Mouse (Mus musculus): ENCODE measurements around the gene Rpa2. TPM values are rescaled to one million over a fixed set of nuclear protein-coding genes. Genes with fewer than 3 reads are reported as not detected.

Rpa2 gene
- polyA plus RNA-seq, 1 experiment from 2014 or later: 85.0 TPM

Other genes with a start within 250 kb of the Rpa2 start
- gene Atpif1, start 234.7 kb upstream of the Rpa2 start, polyA plus RNA-seq (2016; fragmentation: Nextera tagmentation; extraction: Ambion mirVana): 1,373 and 1,377 TPM in 2 replicates
- gene Dnajc8, start 232.8 kb upstream of the Rpa2 start, polyA plus RNA-seq (2016; fragmentation: Nextera tagmentation; extraction: Ambion mirVana): 130 and 135 TPM in 2 replicates
- gene Ptafr, start 204.3 kb upstream of the Rpa2 start, polyA plus RNA-seq (2016; fragmentation: Nextera tagmentation; extraction: Ambion mirVana): 0.23 and 0.27 TPM in 2 replicates
- gene Eya3, start 129.3 kb upstream of the Rpa2 start, polyA plus RNA-seq (2016; fragmentation: Nextera tagmentation; extraction: Ambion mirVana): 23.5 and 23.9 TPM in 2 replicates
- 5.2 and 5.5 TPM in 2 replicates for gene Xkr8, start 35.8 kb upstream of the Rpa2 start, polyA plus RNA-seq (2016; fragmentation: Nextera tagmentation; extraction: Ambion mirVana)
- gene Smpdl3b, start 11.1 kb upstream of the Rpa2 start, polyA plus RNA-seq (2016; fragmentation: Nextera tagmentation; extraction: Ambion mirVana): 6.5 and 6.9 TPM in 2 replicates
- gene Themis2, start 28.1 kb downstream of the Rpa2 start, polyA plus RNA-seq (2016; fragmentation: Nextera tagmentation; extraction: Ambion mirVana): 0.50 TPM in 2 replicates
- gene Ppp1r8, start 74.8 kb downstream of the Rpa2 start, polyA plus RNA-seq (2016; fragmentation: Nextera tagmentation; extraction: Ambion mirVana): 28.6 and 30.0 TPM in 2 replicates
- 60.1 and 60.9 TPM in 2 replicates for gene Stx12, start 116.2 kb downstream of the Rpa2 start, polyA plus RNA-seq (2016; fragmentation: Nextera tagmentation; extraction: Ambion mirVana)
- 25.9 and 29.0 TPM in 2 replicates for gene Fam76a, start 154.2 kb downstream of the Rpa2 start, polyA plus RNA-seq (2016; fragmentation: Nextera tagmentation; extraction: Ambion mirVana)
- gene Fgr, start 205.8 kb downstream of the Rpa2 start, polyA plus RNA-seq (2016; fragmentation: Nextera tagmentation; extraction: Ambion mirVana): 0.19 and 0.23 TPM in 2 replicates
- 11.6 and 11.7 TPM in 2 replicates for gene Ahdc1, start 242.9 kb downstream of the Rpa2 start, polyA plus RNA-seq (2016; fragmentation: Nextera tagmentation; extraction: Ambion mirVana)